Mouse (Mus musculus): ENCODE measurements at regions not wholly inside any gene's neighbourhood (a gene's known extent, or its start where the extent isn't known, plus 50 kb on each side); places are given as distances from the start of the nearest gene placed in this dataset.

GRCm38 (mm10) chr14:106581886-106582285 is 475.9 kb downstream of the Trim52 start:
- Histone ChIP-seq H3K27me3 (ENCODE audit: control insufficient read depth in 1 of 2, insufficient read depth in 2 of 2, low read length in 2 of 2) (no peaks in the 10 kb centered on the region), H3K9me3 (replicated peaks; ENCODE audit: insufficient read depth, low read length) (no peaks in the 10 kb centered on the region), H3K4me1 (ENCODE audit: control insufficient read depth in 1 of 2, insufficient read depth in 2 of 2, low read length in 2 of 2) (0 out of 4 replicates have a peak, but pooled peaks cover 0 to 2% of the 10 kb centered on the region in 2 experiments), H3K9ac (ENCODE audit: control insufficient read depth, low read depth, low read length, poor library complexity, severe bottlenecking) (no peak overlapping the region), H3K79me2 (ENCODE audit: control insufficient read depth, insufficient read depth, low read length, poor library complexity) (no peaks in the 10 kb centered on the region), H3K4me3 (ENCODE audit: control insufficient read depth in 1 of 2, insufficient read depth in 1 of 2, low read depth in 2 of 2, low read length in 2 of 2) (no peak overlapping the region), H3K27ac (ENCODE audit: control insufficient read depth, low read depth, low read length) (no peak overlapping the region), H3K36me3 (ENCODE audit: control insufficient read depth in 1 of 2, insufficient read depth in 2 of 2, low read length in 2 of 2) (peaks cover 0 to 2% of the 10 kb centered on the region in 2 experiments; a peak in 1 of 4 replicates)
- no peak for DNase-seq (ENCODE audit: low read depth, low spot score)
- TF ChIP-seq CHD2 (IDR thresholded peaks at IDR 0.05; ENCODE audit: low read length) = no peak
- TF ChIP-seq KAT2A (conservative IDR thresholded peaks at IDR 0.05; ENCODE audit: low read depth, low read length) = no peak
- TF ChIP-seq SMC3 (IDR thresholded peaks at IDR 0.05; ENCODE audit: low read depth, low read length) = no peak
- no peak for TF ChIP-seq MYC (IDR thresholded peaks at IDR 0.05; ENCODE audit: low read depth, low read length)
- no peak for TF ChIP-seq SIN3A (IDR thresholded peaks at IDR 0.05; ENCODE audit: low read length)
- no peak for TF ChIP-seq MAZ (IDR thresholded peaks at IDR 0.05; ENCODE audit: low read depth, low read length)
- no peak for TF ChIP-seq RCOR1 (IDR thresholded peaks at IDR 0.05; ENCODE audit: low read depth, low read length)
- TF ChIP-seq ELF1 (IDR thresholded peaks at IDR 0.05; ENCODE audit: low read depth, low read length) = no peak
- TF ChIP-seq USF2 (IDR thresholded peaks at IDR 0.05; ENCODE audit: borderline replicate concordance in 1 of 2, insufficient read depth in 1 of 2, low read depth in 1 of 2, low read length in 2 of 2) = no peak
- TF ChIP-seq HCFC1 (IDR thresholded peaks at IDR 0.05; ENCODE audit: low read depth, low read length) = no peak
- TF ChIP-seq RAD21 (IDR thresholded peaks at IDR 0.05; ENCODE audit: low read depth, low read length) = no peak
- TF ChIP-seq CHD1 (IDR thresholded peaks at IDR 0.05; ENCODE audit: low read depth, low read length) = no peak
- TF ChIP-seq ZKSCAN1 (IDR thresholded peaks at IDR 0.05; ENCODE audit: low read depth, low read length) = no peak
- TF ChIP-seq UBTF (IDR thresholded peaks at IDR 0.05; ENCODE audit: borderline replicate concordance, insufficient read depth, low read depth, low read length) = no peak
- no peak for TF ChIP-seq POLR2A (IDR thresholded peaks at IDR 0.05; ENCODE audit: control insufficient read depth in 1 of 2, insufficient read depth in 1 of 2, low read depth in 1 of 2, low read length in 2 of 2, poor library complexity in 1 of 2)
- TF ChIP-seq MEF2A (IDR thresholded peaks at IDR 0.05; ENCODE audit: extremely low read depth, insufficient replicate concordance, low read depth, low read length, poor library complexity, severe bottlenecking) = no peak
- no peak for TF ChIP-seq ZC3H11A (IDR thresholded peaks at IDR 0.05; ENCODE audit: low read depth, low read length)
- TF ChIP-seq BHLHE40 (IDR thresholded peaks at IDR 0.05; ENCODE audit: borderline replicate concordance, low read depth, low read length) = no peak

GRCm38 (mm10) chr14:106593352-106593751 is 487.4 kb downstream of the Trim52 start:
- Histone ChIP-seq H3K4me3 (ENCODE audit: control insufficient read depth in 1 of 2, insufficient read depth in 1 of 2, low read depth in 2 of 2, low read length in 2 of 2) (no peak overlapping the region), H3K27me3 (ENCODE audit: control insufficient read depth in 1 of 2, insufficient read depth in 2 of 2, low read length in 2 of 2) (no peaks in the 10 kb centered on the region), H3K9me3 (replicated peaks; ENCODE audit: insufficient read depth, low read length) (no peaks in the 10 kb centered on the region), H3K27ac (ENCODE audit: control insufficient read depth, low read depth, low read length) (no peak overlapping the region), H3K9ac (ENCODE audit: control insufficient read depth, low read depth, low read length, poor library complexity, severe bottlenecking) (no peak overlapping the region), H3K36me3 (ENCODE audit: control insufficient read depth in 1 of 2, insufficient read depth in 2 of 2, low read length in 2 of 2) (no peaks in the 10 kb centered on the region), H3K79me2 (ENCODE audit: control insufficient read depth, insufficient read depth, low read length, poor library complexity) (no peaks in the 10 kb centered on the region), H3K4me1 (ENCODE audit: control insufficient read depth in 1 of 2, insufficient read depth in 2 of 2, low read length in 2 of 2) (no peaks in the 10 kb centered on the region)
- TF ChIP-seq MEF2A (IDR thresholded peaks at IDR 0.05; ENCODE audit: extremely low read depth, insufficient replicate concordance, low read depth, low read length, poor library complexity, severe bottlenecking) = no peak
- DNase-seq (ENCODE audit: low read depth, low spot score) = no peak

Measured in MEL (cell line).